Mouse (Mus musculus) lung, postnatal 0 days (tissue): ENCODE measurements at regions not wholly inside any gene's neighbourhood (a gene's known extent, or its start where the extent isn't known, plus 50 kb on each side); places are given as distances from the start of the nearest gene placed in this dataset.

Source experiments
- CTCF ChIP-seq: IDR thresholded peaks from 2 replicates; pipeline ENCODE4 v1.5.1; 2016; ENCODE audit warnings: antibody characterized with exemption, mild to moderate bottlenecking
- EP300 ChIP-seq: IDR thresholded peaks from 2 replicates; pipeline ENCODE4 v1.6.1; 2016; ENCODE audit warnings: antibody characterized with exemption, mild to moderate bottlenecking, control low read depth

- TF ChIP-seq CTCF (peak; percentile 40), EP300 (no peak)
Measured at GRCm38 (mm10) chr11:45794361-45794981, 57.4 kb upstream of the Clint1 start.
